Mouse (Mus musculus) lung, embryonic 15.5 days (tissue): ENCODE data around the gene Ascc3. TPM values are rescaled to one million over a fixed set of nuclear protein-coding genes. Genes with fewer than 3 reads are reported as not detected.
A peak's percentile ranks its signal among the peaks of the same experiment; 100 is the strongest.

Experiments
- ATAC-seq: fragments of 200-750 bp; cut with Nextera tagmentation; 2 replicates; pipeline ENCODE4 v1.8.0; 2017; ENCODE audit warnings: moderate number of reproducible peaks, borderline replicate concordance; ENCODE audit not compliant: low FRiP score, low TSS enrichment; ENCODE audit errors: extremely low read depth
- H3K27ac ChIP-seq: fragments of 300-500 bp; sonication (generic); 2 replicates; pipeline ENCODE4 v1.5.1; 2015; ENCODE audit warnings: moderate library complexity, mild to moderate bottlenecking, inconsistent platforms
- H3K27me3 ChIP-seq: fragments of 300-500 bp; sonication (generic); 2 replicates; pipeline ENCODE4 v1.6.1; 2015; ENCODE audit warnings: inconsistent platforms
- H3K36me3 ChIP-seq: fragments of 300-500 bp; sonication (generic); 2 replicates; pipeline ENCODE4 v1.6.1; 2015; ENCODE audit warnings: inconsistent platforms
- H3K4me1 ChIP-seq: fragments of 300-500 bp; sonication (generic); 2 replicates; pipeline ENCODE4 v1.6.1; 2015; ENCODE audit warnings: inconsistent platforms
- H3K4me2 ChIP-seq: fragments of 300-500 bp; sonication (generic); 2 replicates; pipeline ENCODE4 v1.6.1; 2015; ENCODE audit warnings: inconsistent platforms, mild to moderate bottlenecking, moderate library complexity
- H3K4me3 ChIP-seq: fragments of 300-500 bp; sonication (generic); 2 replicates; pipeline ENCODE4 v1.5.1; 2015; ENCODE audit warnings: mild to moderate bottlenecking, inconsistent platforms
- H3K9ac ChIP-seq: fragments of 300-500 bp; sonication (generic); 2 replicates; pipeline ENCODE4 v1.6.1; 2015; ENCODE audit warnings: inconsistent platforms
- H3K9me3 ChIP-seq: fragments of 300-500 bp; sonication (generic); 2 replicates; pipeline ENCODE4 v1.6.1; 2016; ENCODE audit warnings: inconsistent platforms
- WGBS: fragments of 180-500 bp; shearing (Covaris S2); methylation state at CpG from one replicate; pipeline ENCODE4 v1.1.7; 2015; 5-methylcytosine and 5-hydroxymethylcytosine counted together
- polyA plus RNA-seq: library from polyadenylated mRNA; unstranded; fragments of >200 nt; fragmentation: Nextera tagmentation; extraction: Ambion mirVana; gene quantifications from 2 replicates; pipeline ENCODE4 v1.2.1, GENCODE M21; 2015

The Ascc3 gene
- polyA plus RNA-seq, 1 experiment from 2014 or later, result 21.5 TPM

DNA sequence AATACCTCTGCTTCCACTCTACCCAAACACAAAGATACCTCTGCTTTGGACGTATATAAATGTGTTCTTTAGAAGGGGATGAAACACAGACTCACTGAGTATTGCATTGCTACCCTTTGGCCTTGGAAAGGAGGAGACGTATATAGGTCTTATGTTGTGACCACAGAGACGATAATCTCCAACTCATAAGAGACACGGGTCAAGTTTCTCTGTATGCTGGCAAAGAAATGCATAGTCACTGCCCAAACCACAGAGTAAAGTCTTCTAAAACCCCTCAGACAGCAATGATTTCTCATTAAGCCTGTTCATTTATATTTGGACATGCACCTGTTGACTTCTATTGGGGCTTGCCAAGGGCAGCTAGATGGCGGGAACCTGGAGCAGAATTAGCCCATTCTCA lies 284.5 kb downstream of the Ascc3 start:
- no peak overlapping the region for H3K9ac ChIP-seq
- WGBS, result 74% methylated on average over 5 of the region's 5 CpGs
- H3K27ac ChIP-seq, result no peak overlapping the region
- H3K4me2 ChIP-seq, result no peak overlapping the region
- H3K4me3 ChIP-seq, result no peak overlapping the region
- H3K27me3 ChIP-seq, result no peaks in the 10 kb centered on the region
- ATAC-seq, result no peak
- H3K9me3 ChIP-seq, result no peaks in the 10 kb centered on the region
- no peaks in the 10 kb centered on the region for H3K36me3 ChIP-seq
- no peaks in the 10 kb centered on the region for H3K4me1 ChIP-seq

DNA sequence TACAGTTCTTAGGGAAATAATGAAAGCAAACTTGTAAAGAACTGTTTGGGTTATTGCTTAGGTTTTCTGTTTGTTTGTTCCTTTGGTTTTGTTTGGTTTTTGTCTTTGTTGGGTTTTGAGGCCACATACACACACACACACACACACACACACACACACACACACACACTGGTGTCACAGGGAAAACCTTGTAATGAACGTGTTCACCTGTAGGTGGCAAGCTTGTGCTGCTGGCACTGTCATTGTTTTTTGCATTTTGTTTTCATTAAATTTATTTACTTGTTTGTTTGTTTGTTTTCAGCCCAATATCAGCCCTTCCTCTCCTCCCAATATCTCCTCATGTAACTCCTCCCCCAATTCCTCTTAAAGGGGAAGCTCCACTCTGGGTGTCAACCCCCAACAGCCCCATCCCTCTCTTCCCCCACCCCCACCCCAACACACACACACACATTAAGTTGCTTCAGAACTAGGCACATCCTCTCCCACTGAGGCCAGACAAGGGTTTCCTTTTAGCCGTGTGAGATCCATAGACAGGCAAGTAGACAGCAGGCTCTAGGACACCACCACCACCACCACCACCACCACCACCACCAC lies 289.1 kb downstream of the Ascc3 start:
- no peak overlapping the region for H3K9ac ChIP-seq
- H3K36me3 ChIP-seq, result no peaks in the 10 kb centered on the region
- no peaks in the 10 kb centered on the region for H3K27me3 ChIP-seq
- no peaks in the 10 kb centered on the region for H3K4me1 ChIP-seq
- no peak for ATAC-seq
- no peaks in the 10 kb centered on the region for H3K9me3 ChIP-seq
- H3K4me3 ChIP-seq, result no peak overlapping the region
- no peak overlapping the region for H3K4me2 ChIP-seq
- no peak overlapping the region for H3K27ac ChIP-seq
- 33% methylated on average over 2 of the region's 2 CpGs for WGBS

DNA sequence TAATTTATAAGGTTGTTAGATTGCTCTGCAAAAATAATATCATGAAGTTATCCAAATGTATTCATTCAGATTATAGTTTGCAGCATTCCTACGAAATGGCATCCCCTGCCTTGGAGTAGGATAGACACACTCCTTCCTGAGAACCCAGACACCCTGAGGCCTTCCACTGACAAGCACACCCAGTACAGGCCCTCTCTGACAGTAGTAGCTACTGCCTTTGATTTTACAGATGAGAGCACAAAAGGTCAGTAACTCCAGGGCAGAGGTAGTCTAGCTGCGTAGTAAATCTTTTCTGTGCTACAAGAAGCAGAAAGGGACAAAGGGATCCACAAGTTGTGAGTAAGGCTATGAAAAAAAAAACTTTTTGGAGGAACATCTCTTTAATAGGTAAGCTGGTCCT lies 289.9 kb downstream of the Ascc3 start:
- WGBS, result 78% methylated on average over 2 of the region's 2 CpGs
- no peaks in the 10 kb centered on the region for H3K9me3 ChIP-seq
- H3K27me3 ChIP-seq, result no peaks in the 10 kb centered on the region
- H3K9ac ChIP-seq, result no peak overlapping the region
- no peak overlapping the region for H3K4me3 ChIP-seq
- no peak overlapping the region for H3K27ac ChIP-seq
- H3K36me3 ChIP-seq, result no peaks in the 10 kb centered on the region
- ATAC-seq, result no peak
- H3K4me2 ChIP-seq, result no peak overlapping the region
- no peaks in the 10 kb centered on the region for H3K4me1 ChIP-seq

DNA sequence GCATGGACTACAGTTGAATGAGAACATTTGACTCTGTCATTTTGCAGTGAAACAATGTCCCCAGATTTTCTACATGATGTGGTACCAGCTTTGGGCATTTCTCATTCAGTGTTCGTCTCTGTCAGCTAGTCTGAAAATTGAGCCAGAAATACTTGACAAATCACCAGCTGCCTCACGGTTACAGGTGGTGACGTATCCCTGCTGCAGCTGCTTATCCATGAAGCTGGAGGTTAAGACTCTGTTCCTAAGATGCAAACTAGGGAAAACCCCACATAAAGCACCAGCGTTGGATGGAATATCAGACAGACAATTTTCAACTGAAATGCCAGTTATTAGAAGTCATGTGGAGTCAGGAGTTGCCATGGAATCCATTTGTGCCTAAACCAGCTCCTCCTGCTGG lies 293.8 kb downstream of the Ascc3 start:
- Histone ChIP-seq H3K4me2 (no peak overlapping the region), H3K4me1 (no peaks in the 10 kb centered on the region), H3K36me3 (no peaks in the 10 kb centered on the region), H3K9me3 (no peaks in the 10 kb centered on the region), H3K27me3 (peaks cover 28% of the 10 kb centered on the region), H3K9ac (no peak overlapping the region), H3K4me3 (no peak overlapping the region), H3K27ac (no peak overlapping the region)
- no peak for ATAC-seq
- 59% methylated on average over 4 of the region's 4 CpGs for WGBS

DNA sequence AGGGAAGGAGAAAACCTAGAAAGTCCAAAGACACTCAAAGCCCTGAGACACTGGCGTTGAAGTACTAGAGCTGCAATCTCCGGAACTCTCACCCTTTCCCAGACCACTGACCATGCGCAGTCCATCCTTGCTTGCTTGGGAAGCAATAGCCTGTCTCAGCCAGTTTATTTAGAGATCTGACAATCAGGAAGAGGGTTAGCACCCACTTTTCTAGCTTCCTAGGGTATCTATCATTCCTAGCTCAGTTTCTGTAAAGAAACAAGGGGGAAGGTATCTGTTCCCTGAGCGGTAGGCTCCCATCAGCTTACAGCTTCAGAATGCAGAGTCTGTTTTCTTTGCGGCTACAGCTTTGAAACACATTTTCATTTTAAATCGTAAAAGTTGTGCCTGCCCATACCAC lies 298.2 kb downstream of the Ascc3 start:
- Histone ChIP-seq H3K9ac (no peak overlapping the region), H3K9me3 (no peaks in the 10 kb centered on the region), H3K4me3 (no peak overlapping the region), H3K27ac (no peak overlapping the region), H3K4me2 (no peak overlapping the region), H3K4me1 (peaks cover 19% of the 10 kb centered on the region), H3K27me3 (peaks cover 70% of the 10 kb centered on the region), H3K36me3 (no peaks in the 10 kb centered on the region)
- 14% methylated on average over 6 of the region's 6 CpGs for WGBS
- ATAC-seq, result no peak

- Histone ChIP-seq H3K27me3 (peaks cover 85% of the 10 kb centered on the region), H3K4me2 (peak overlapping the region; percentile 34)
These were observed 299.6 kb downstream of the Ascc3 start for GRCm38 (mm10) chr10:50891876-50892711.

GRCm38 (mm10) chr10:50892751-50893320 lies 300.4 kb downstream of the Ascc3 start:
- H3K4me1 ChIP-seq, result peaks cover 19% of the 10 kb centered on the region
- no peak overlapping the region for H3K4me3 ChIP-seq
- 0 out of 2 replicates have a peak overlapping the region, but pooled peaks have one; percentile 34 for H3K4me2 ChIP-seq
- no peaks in the 10 kb centered on the region for H3K36me3 ChIP-seq
- ATAC-seq, result no peak
- H3K9ac ChIP-seq, result no peak overlapping the region
- WGBS, result 2% methylated on average over 15 of the region's 15 CpGs
- H3K27me3 ChIP-seq, result peaks cover 92% of the 10 kb centered on the region
- no peaks in the 10 kb centered on the region for H3K9me3 ChIP-seq
- no peak overlapping the region for H3K27ac ChIP-seq

More at GRCm38 (mm10) chr10:50891876-50892711, 299.6 kb downstream of the Ascc3 start:
- Histone ChIP-seq H3K9me3 (no peaks in the 10 kb centered on the region), H3K36me3 (no peaks in the 10 kb centered on the region), H3K4me3 (no peak overlapping the region), H3K4me1 (peaks cover 19% of the 10 kb centered on the region), H3K9ac (no peak overlapping the region), H3K27ac (no peak overlapping the region)
- 2% methylated on average over 26 of the region's 26 CpGs for whole genome bisulfite sequencing
- ATAC-seq, result no peak

DNA sequence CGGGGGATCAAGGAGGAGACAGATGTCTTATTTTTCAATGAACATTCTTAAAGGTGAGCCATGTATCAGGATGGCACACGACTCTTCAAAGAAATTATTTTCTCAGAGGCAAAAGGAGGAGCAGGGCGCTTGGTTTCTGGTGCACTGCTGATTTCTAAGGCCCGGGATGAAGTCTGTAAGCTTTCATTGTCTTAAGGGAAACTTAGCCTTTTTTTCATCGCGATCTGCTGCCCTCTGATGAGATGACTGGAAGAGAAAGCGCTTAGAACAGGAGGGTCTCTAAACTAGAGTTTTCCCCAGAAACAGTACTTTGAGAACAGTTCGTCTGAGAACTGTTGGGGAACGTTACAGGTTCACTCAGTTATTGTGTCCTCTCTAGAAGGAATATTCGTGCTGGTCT lies 301.1 kb downstream of the Ascc3 start:
- Histone ChIP-seq H3K9me3 (no peaks in the 10 kb centered on the region), H3K36me3 (no peaks in the 10 kb centered on the region), H3K9ac (no peak overlapping the region), H3K4me2 (no peak overlapping the region), H3K27ac (no peak overlapping the region), H3K4me1 (peaks cover 19% of the 10 kb centered on the region), H3K27me3 (peaks cover 99% of the 10 kb centered on the region), H3K4me3 (no peak overlapping the region)
- no peak for ATAC-seq
- 6% methylated on average over 10 of the region's 10 CpGs for WGBS

GRCm38 (mm10) chr10:50894170-50894991 lies 301.9 kb downstream of the Ascc3 start, which contains the start of gene Sim1:
Gene Sim1, plus strand, starts transcription at chr10:50894754.
- Histone ChIP-seq H3K9me3 (no peaks in the 10 kb centered on the region), H3K27me3 (peaks cover 95% of the 10 kb centered on the region), H3K9ac (no peak within 1 kb of the TSS), H3K4me3 (peak within 1 kb of the TSS; percentile 46), H3K36me3 (no peaks in the 10 kb centered on the region), H3K4me2 (peak within 1 kb of the TSS; percentile 75), H3K27ac (no peak within 1 kb of the TSS), H3K4me1 (peaks cover 19% of the 10 kb centered on the region)
- peak; percentile 90 for ATAC-seq
- WGBS, result under 1% methylated on average over 60 of the region's 62 CpGs

- H3K27ac ChIP-seq, result no peak overlapping the region
- H3K4me1 ChIP-seq, result peaks cover 19% of the 10 kb centered on the region
- ATAC-seq, result peak; percentile 15; the same call in 1 of the 2 replicates
- H3K27me3 ChIP-seq, result peaks cover 94% of the 10 kb centered on the region
- no peak overlapping the region for H3K9ac ChIP-seq
- WGBS, result 1% methylated on average over 44 of the region's 44 CpGs
- peak overlapping the region; percentile 75 for H3K4me2 ChIP-seq
- no peaks in the 10 kb centered on the region for H3K36me3 ChIP-seq
- no peaks in the 10 kb centered on the region for H3K9me3 ChIP-seq
- H3K4me3 ChIP-seq, result peak overlapping the region; percentile 46
These were observed 302.8 kb downstream of the Ascc3 start for GRCm38 (mm10) chr10:50895091-50895790.
